Mouse (Mus musculus) midbrain, embryonic 14.5 days (tissue): ENCODE results near the gene Cysrt1. TPM values are rescaled to one million over a fixed set of nuclear protein-coding genes. Genes with fewer than 3 reads are reported as not detected.
A peak's percentile ranks its signal among the peaks of the same experiment; 100 is the strongest.

Source experiments
- ATAC-seq: fragments of 200-750 bp; cut with Nextera tagmentation; 2 replicates; pipeline ENCODE4 v1.8.0; 2017; ENCODE audit warnings: moderate number of reproducible peaks, moderate library complexity; ENCODE audit not compliant: low FRiP score, low TSS enrichment
- DNase-seq: peaks from one replicate; pipeline ENCODE4 v3.0.0-alpha.2; 2015
- H3K27ac ChIP-seq: fragments of 300-500 bp; sonication (generic); replicated peaks from 2 replicates; pipeline ENCODE4 v1.5.1; 2014; ENCODE audit warnings: mild to moderate bottlenecking, low read depth, low read length, moderate library complexity
- H3K27me3 ChIP-seq: fragments of 300-500 bp; sonication (generic); 2 replicates; pipeline ENCODE4 v1.6.1; 2014; ENCODE audit warnings: low read length, control low read depth, mixed read lengths; ENCODE audit not compliant: control insufficient read depth, insufficient read depth
- H3K36me3 ChIP-seq: fragments of 300-500 bp; sonication (generic); 2 replicates; pipeline ENCODE4 v1.6.1; 2014; ENCODE audit warnings: low read length, control low read depth; ENCODE audit not compliant: control insufficient read depth, insufficient read depth
- H3K4me1 ChIP-seq: fragments of 300-500 bp; sonication (generic); 2 replicates; pipeline ENCODE4 v1.6.1; 2014; ENCODE audit warnings: mild to moderate bottlenecking, antibody characterized with exemption, low read length, control low read depth; ENCODE audit not compliant: control insufficient read depth, insufficient read depth
- H3K4me2 ChIP-seq: fragments of 300-500 bp; sonication (generic); 2 replicates; pipeline ENCODE4 v1.6.1; 2014; ENCODE audit warnings: mild to moderate bottlenecking, low read length, moderate library complexity
- H3K4me3 ChIP-seq: fragments of 300-500 bp; sonication (generic); replicated peaks from 2 replicates; pipeline ENCODE4 v1.5.1; 2014; ENCODE audit warnings: low read depth, low read length
- H3K9ac ChIP-seq: fragments of 300-500 bp; sonication (generic); replicated peaks from 2 replicates; pipeline ENCODE4 v1.6.1; 2014; ENCODE audit warnings: mild to moderate bottlenecking, low read length, moderate library complexity
- H3K9me3 ChIP-seq: fragments of 300-500 bp; sonication (generic); 2 replicates; pipeline ENCODE4 v1.6.1; 2016; ENCODE audit warnings: low read length, control low read depth, mixed read lengths; ENCODE audit not compliant: control insufficient read depth
- WGBS: fragments of 180-500 bp; shearing (Covaris S2); extraction: QIAGEN DNeasy Blood & Tissue Kit; methylation state at CpG from one replicate; pipeline ENCODE4 v1.1.7; 2014; 5-methylcytosine and 5-hydroxymethylcytosine counted together
- polyA plus RNA-seq: library from polyadenylated mRNA; unstranded; fragments of >200 nt; fragmentation: Nextera tagmentation; extraction: Ambion mirVana; gene quantifications from 2 replicates; pipeline ENCODE4 v1.2.1, GENCODE M21; 2014

Gene Cysrt1
- polyA plus RNA-seq, 1 experiment from 2014 or later: not detected

- Histone ChIP-seq H3K4me2 (no peak within 1 kb of the TSS), H3K4me3 (no peak within 1 kb of the TSS), H3K27me3 (no peaks in the 10 kb centered on the region), H3K36me3 (no peaks in the 10 kb centered on the region), H3K9ac (no peak within 1 kb of the TSS), H3K27ac (no peak within 1 kb of the TSS), H3K4me1 (no peaks in the 10 kb centered on the region), H3K9me3 (no peaks in the 10 kb centered on the region)
- 89% methylated on average over 3 of the region's 3 CpGs for WGBS
- DNase-seq: no peak
- no peak for ATAC-seq
Measured at GRCm38 (mm10) chr2:25234050-25234449, 8.2 kb downstream of the Cysrt1 start, which contains the start of gene Slc34a3. TSS of gene Slc34a3 (minus strand) at chr2:25234364.

DNA sequence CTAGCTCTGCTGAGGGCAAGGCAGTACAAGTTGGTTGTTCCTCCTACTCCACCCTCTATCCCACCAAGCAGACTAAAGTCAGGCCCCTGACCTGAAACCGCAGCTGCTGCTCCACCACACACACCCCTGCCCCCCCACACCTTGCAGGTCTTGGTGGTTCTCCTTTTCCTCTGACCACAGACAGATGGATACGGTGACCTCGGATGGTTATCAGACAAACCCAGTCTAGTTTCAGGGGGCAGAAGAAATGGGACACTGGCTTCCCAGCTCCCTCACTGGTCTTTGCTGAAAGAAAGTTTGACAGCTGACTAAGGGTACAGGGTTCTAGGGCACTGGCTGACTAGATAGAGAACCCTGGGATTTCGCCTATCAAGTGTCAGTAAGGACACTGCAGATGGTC, 8.8 kb downstream of the Cysrt1 start:
- Histone ChIP-seq H3K9ac (no peak overlapping the region), H3K27ac (no peak overlapping the region), H3K9me3 (no peaks in the 10 kb centered on the region), H3K4me3 (no peak overlapping the region), H3K4me2 (no peak overlapping the region), H3K36me3 (no peaks in the 10 kb centered on the region), H3K4me1 (no peaks in the 10 kb centered on the region), H3K27me3 (no peaks in the 10 kb centered on the region)
- ATAC-seq (no peak), DNase-seq (no peak)
- WGBS: 86% methylated on average over 4 of the region's 4 CpGs

DNA sequence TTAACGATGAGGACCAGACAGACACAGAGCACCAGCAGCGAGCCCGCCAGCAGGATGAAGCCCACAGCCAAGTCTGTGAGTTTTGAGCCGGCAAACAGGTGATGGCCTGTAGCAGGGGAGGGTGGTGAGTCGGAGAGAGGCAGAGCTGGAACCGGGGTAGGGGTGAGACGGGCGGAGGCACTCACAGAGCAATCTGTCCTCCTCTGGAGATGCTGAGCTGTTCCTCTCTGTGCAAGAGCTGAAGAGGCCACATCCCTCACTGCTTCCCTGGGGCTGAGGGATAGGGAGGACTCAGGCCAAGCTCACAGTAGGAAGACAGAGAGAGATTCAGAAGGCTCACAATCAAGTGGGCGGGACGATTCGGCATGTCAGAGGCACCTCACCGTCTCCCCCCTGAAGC, 11.2 kb downstream of the Cysrt1 start:
- no peak overlapping the region for H3K4me2 ChIP-seq
- H3K4me3 ChIP-seq: no peak overlapping the region
- H3K4me1 ChIP-seq: no peaks in the 10 kb centered on the region
- H3K27ac ChIP-seq: no peak overlapping the region
- DNase-seq (no peak), ATAC-seq (no peak)
- no peak overlapping the region for H3K9ac ChIP-seq
- H3K9me3 ChIP-seq: no peaks in the 10 kb centered on the region
- H3K27me3 ChIP-seq: no peaks in the 10 kb centered on the region
- WGBS: 54% methylated on average over 12 of the region's 12 CpGs
- H3K36me3 ChIP-seq: no peaks in the 10 kb centered on the region

GRCm38 (mm10) chr2:25230581-25230980, 11.7 kb downstream of the Cysrt1 start:
- 89% methylated on average over 7 of the region's 7 CpGs for WGBS
- Histone ChIP-seq H3K27ac (no peak overlapping the region), H3K9ac (no peak overlapping the region), H3K4me3 (no peak overlapping the region), H3K36me3 (no peaks in the 10 kb centered on the region), H3K27me3 (no peaks in the 10 kb centered on the region), H3K9me3 (no peaks in the 10 kb centered on the region), H3K4me2 (no peak overlapping the region), H3K4me1 (peaks cover 2% of the 10 kb centered on the region)
- ATAC-seq: no peak
- DNase-seq: no peak

- H3K9me3 ChIP-seq: no peaks in the 10 kb centered on the region
- H3K36me3 ChIP-seq: no peaks in the 10 kb centered on the region
- ATAC-seq (no peak), DNase-seq (no peak)
- no peak overlapping the region for H3K27ac ChIP-seq
- H3K9ac ChIP-seq: no peak overlapping the region
- no peak overlapping the region for H3K4me2 ChIP-seq
- H3K4me1 ChIP-seq: peaks cover 6% of the 10 kb centered on the region
- no peaks in the 10 kb centered on the region for H3K27me3 ChIP-seq
- H3K4me3 ChIP-seq: no peak overlapping the region
- WGBS: 83% methylated on average over 5 of the region's 5 CpGs
Measured at GRCm38 (mm10) chr2:25229582-25229981, 12.7 kb downstream of the Cysrt1 start.

DNA sequence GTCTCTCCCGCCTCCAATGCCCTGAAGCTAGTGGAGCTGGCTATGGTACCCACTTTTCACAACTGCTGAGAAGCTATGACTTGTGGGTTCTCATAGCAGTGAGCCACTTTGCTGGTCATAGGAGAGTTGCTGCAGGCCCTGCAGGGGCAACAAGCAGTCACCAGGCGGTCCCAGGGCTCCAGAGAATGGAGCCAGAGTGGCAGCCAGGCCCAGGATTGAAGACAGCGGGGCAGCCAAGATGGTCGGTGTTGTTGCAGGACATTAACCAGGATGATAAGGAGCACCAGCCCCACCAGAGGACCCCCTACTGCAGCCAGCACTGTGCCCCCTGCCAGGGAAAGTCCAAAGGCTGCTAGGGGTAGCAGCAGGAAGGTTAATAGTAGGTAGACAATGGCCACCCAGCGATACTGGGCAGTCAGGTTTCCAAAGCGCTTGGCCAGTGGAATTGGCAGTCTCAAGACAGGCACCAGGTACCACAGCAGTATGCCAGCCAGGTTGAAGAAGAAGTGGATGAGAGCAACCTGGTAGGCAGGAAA, 13.2 kb downstream of the Cysrt1 start:
- 69% methylated on average over 6 of the region's 6 CpGs for WGBS
- no peaks in the 10 kb centered on the region for H3K27me3 ChIP-seq
- H3K4me3 ChIP-seq: no peak overlapping the region
- no peak overlapping the region for H3K9ac ChIP-seq
- 0 out of 2 replicates have a peak overlapping the region, but pooled peaks have one; percentile 27 for H3K27ac ChIP-seq
- DNase-seq (no peak), ATAC-seq (no peak)
- peak overlapping the region; percentile 37 for H3K4me2 ChIP-seq
- no peaks in the 10 kb centered on the region for H3K36me3 ChIP-seq
- peaks cover 6% of the 10 kb centered on the region for H3K4me1 ChIP-seq
- no peaks in the 10 kb centered on the region for H3K9me3 ChIP-seq

- peaks cover 12% of the 10 kb centered on the region for H3K4me1 ChIP-seq
- ATAC-seq (no peak), DNase-seq (peak; percentile 87)
- H3K9ac ChIP-seq: no peak overlapping the region
- H3K27ac ChIP-seq: peak overlapping the region; percentile 27
- H3K9me3 ChIP-seq: no peaks in the 10 kb centered on the region
- peak overlapping the region; percentile 37 for H3K4me2 ChIP-seq
- 3% methylated on average over 7 of the region's 7 CpGs for WGBS
- H3K4me3 ChIP-seq: no peak overlapping the region
- no peaks in the 10 kb centered on the region for H3K36me3 ChIP-seq
- H3K27me3 ChIP-seq: no peaks in the 10 kb centered on the region
Measured at GRCm38 (mm10) chr2:25228431-25228889, 13.8 kb downstream of the Cysrt1 start.

DNA sequence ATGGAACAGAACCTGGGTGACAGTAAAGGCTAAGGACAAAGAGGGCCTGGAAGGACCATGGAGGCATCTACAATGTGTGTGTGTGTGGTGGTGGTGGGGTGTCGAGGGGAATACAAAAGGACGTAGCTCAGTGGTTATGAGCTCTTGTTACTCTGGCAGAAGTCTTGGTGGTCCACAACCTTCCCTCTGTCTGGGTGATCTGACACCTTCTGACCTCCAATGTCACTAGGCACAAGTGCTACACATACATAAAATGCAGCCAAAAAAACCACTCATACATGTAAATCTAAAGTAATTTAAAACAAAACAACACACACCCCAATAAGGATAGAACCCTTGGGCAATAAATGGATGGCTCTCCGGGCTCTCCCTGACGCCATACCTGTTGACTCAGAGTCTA, 14.8 kb downstream of the Cysrt1 start:
- H3K27ac ChIP-seq: no peak overlapping the region
- H3K36me3 ChIP-seq: no peaks in the 10 kb centered on the region
- 88% methylated on average over 4 of the region's 4 CpGs for WGBS
- DNase-seq (no peak), ATAC-seq (no peak)
- H3K4me3 ChIP-seq: no peak overlapping the region
- H3K9me3 ChIP-seq: no peaks in the 10 kb centered on the region
- peaks cover 15% of the 10 kb centered on the region for H3K4me1 ChIP-seq
- no peak overlapping the region for H3K4me2 ChIP-seq
- no peak overlapping the region for H3K9ac ChIP-seq
- no peaks in the 10 kb centered on the region for H3K27me3 ChIP-seq

DNA sequence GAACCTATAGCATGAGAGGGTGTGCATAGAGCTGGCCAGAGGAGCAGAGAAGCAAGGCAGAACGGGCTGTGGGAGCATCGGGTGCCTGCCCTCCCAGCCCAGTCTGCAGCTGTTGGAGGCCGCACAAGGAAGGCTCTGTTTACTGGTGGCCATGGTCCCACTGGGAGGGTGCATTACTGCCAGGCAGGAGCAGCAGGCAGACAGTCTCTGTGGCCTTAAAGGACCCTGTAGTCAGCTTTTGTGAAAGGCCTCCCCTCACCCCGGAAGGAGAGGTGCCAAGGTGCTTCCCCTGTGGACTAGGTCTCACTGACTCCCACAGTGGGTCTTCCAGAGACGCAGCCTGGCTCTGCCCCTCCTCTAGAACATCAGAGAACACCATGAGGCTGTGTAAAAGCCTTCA, 15.4 kb downstream of the Cysrt1 start:
- peaks cover 15% of the 10 kb centered on the region for H3K4me1 ChIP-seq
- no peak overlapping the region for H3K9ac ChIP-seq
- WGBS: 81% methylated on average over 5 of the region's 5 CpGs
- no peaks in the 10 kb centered on the region for H3K9me3 ChIP-seq
- no peak overlapping the region for H3K4me2 ChIP-seq
- peaks cover 2% of the 10 kb centered on the region for H3K36me3 ChIP-seq
- no peak overlapping the region for H3K27ac ChIP-seq
- DNase-seq (no peak), ATAC-seq (no peak)
- H3K27me3 ChIP-seq: no peaks in the 10 kb centered on the region
- no peak overlapping the region for H3K4me3 ChIP-seq
